Mouse (Mus musculus): Measurements from ENCODE around the gene Ctnnb1. TPM values are rescaled to one million over a fixed set of nuclear protein-coding genes. Genes with fewer than 3 reads are reported as not detected.

Ctnnb1 gene
- total and polyA plus RNA-seq, 2 experiments from 2014 or later: 214 to 857 TPM

DNA sequence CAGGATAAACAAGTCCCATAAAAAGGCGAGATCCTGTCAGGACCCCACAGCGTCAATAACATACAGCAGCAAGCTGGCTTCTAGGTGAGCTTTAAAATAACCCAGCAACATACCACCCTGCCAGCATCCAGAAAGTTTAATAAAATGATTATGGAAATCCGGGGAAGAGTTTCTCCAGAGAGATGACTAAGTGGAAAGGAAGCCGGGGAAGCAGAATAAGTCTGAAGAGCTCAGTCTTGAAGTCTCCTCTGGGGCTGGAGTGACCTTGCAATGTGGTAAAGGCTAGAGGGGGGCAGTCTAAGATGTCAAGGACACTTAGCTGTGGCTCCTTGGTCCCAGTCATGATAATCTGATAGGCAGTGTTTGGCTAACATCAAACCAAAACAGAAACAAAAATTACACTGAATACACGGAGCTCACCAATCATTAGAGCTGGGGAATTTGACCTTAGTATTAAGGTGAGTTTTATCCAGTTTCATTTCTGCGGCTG, 44.1 kb downstream of the Ctnnb1 start:
- H3K9ac ChIP-seq (replicated peaks; ENCODE audit: low read depth, low read length): no peak overlapping the region
- no peaks in the 10 kb centered on the region for H3K27me3 ChIP-seq (ENCODE audit: control insufficient read depth, insufficient read depth, low read length)
- ATAC-seq (ENCODE audit: insufficient read depth, low read depth): no peak

DNA sequence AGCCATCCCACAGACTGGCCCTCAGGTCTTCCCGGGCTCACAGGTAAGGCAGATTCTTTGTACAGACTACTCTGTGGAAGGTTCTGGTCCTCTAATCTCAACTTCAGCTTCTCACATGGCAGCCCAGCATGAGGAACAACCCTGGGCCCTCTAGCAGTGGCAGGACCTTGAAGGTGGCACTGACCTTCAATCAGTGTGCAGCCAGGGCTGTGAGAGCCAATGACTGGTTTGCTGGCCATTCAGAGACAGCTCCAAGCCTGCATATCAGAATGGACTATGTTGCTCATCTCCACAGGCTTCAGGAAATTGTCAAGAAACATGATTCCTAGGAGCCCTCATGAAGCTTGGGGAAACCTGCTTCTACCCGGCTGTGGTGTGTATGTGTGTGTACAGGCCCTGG, 45.2 kb downstream of the Ctnnb1 start:
- WGBS: 74% methylated on average over 2 of the region's 2 CpGs
- no peak overlapping the region for H3K4me2 ChIP-seq (ENCODE audit: low read depth, low read length)
- H3K9me3 ChIP-seq (replicated peaks; ENCODE audit: control insufficient read depth, low read length): no peaks in the 10 kb centered on the region
- no peak overlapping the region for H3K9ac ChIP-seq (replicated peaks; ENCODE audit: low read depth, low read length)
- H3K4me1 ChIP-seq (ENCODE audit: control insufficient read depth, insufficient read depth): peaks cover 11% of the 10 kb centered on the region
- TF ChIP-seq EP300 (IDR thresholded peaks at IDR 0.05; ENCODE audit: low read depth) (no peak), CTCF (IDR thresholded peaks at IDR 0.05; ENCODE audit: low read depth) (no peak)
- no peak overlapping the region for H3K27ac ChIP-seq (ENCODE audit: low read depth)
- H3K4me3 ChIP-seq (ENCODE audit: low read depth, low read length): no peak overlapping the region
- ATAC-seq (ENCODE audit: insufficient read depth, low read depth): no peak
- H3K36me3 ChIP-seq (replicated peaks; ENCODE audit: control insufficient read depth, insufficient read depth, low read length): peaks cover 4% of the 10 kb centered on the region; the same call in 1 of the 2 replicates
- H3K27me3 ChIP-seq (ENCODE audit: control insufficient read depth, insufficient read depth, low read length): no peaks in the 10 kb centered on the region
- no peak for DNase-seq (ENCODE audit: low spot score)

More for the DNA sequence above, 44.1 kb downstream of the Ctnnb1 start:
- H3K4me2 ChIP-seq (ENCODE audit: low read depth, low read length): no peak overlapping the region
- H3K27ac ChIP-seq (ENCODE audit: low read depth): no peak overlapping the region
- H3K4me1 ChIP-seq (ENCODE audit: control insufficient read depth, insufficient read depth): peaks cover 11% of the 10 kb centered on the region
- WGBS: 56% methylated on average over 6 of the region's 6 CpGs
- TF ChIP-seq CTCF (IDR thresholded peaks at IDR 0.05; ENCODE audit: low read depth) (no peak), EP300 (IDR thresholded peaks at IDR 0.05; ENCODE audit: low read depth) (no peak)
- H3K9me3 ChIP-seq (replicated peaks; ENCODE audit: control insufficient read depth, low read length): no peaks in the 10 kb centered on the region
- no peak overlapping the region for H3K4me3 ChIP-seq (ENCODE audit: low read depth, low read length)
- no peak for DNase-seq (ENCODE audit: low spot score)
- H3K36me3 ChIP-seq (replicated peaks; ENCODE audit: control insufficient read depth, insufficient read depth, low read length): peaks cover 15% of the 10 kb centered on the region

DNA sequence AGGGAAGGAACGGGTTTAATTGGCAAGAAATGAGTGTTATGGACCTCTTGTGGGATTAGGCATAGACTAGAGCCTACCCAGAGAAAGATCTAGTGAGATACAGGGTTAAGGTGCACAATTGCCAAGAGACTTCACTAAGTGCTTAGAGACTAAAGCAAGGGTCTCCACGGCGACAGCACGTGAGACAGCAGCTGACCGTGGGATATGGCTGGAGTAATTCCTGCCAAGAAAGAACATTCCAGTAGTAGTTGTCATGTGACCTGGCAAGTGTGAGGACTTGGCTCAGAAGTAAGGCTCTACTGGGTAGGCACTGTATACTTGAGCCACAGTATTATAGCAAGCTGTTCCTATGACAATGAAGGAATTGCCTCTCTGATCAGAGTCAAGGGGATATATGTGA, 47.1 kb downstream of the Ctnnb1 start:
- Histone ChIP-seq H3K27me3 (ENCODE audit: control insufficient read depth, insufficient read depth, low read length) (no peaks in the 10 kb centered on the region), H3K36me3 (replicated peaks; ENCODE audit: control insufficient read depth, insufficient read depth, low read length) (no peaks in the 10 kb centered on the region), H3K9ac (replicated peaks; ENCODE audit: low read depth, low read length) (no peak overlapping the region), H3K4me1 (ENCODE audit: control insufficient read depth, insufficient read depth) (peaks cover 11% of the 10 kb centered on the region), H3K9me3 (replicated peaks; ENCODE audit: control insufficient read depth, low read length) (no peaks in the 10 kb centered on the region), H3K27ac (ENCODE audit: low read depth) (peak overlapping the region; percentile 43; the same call in 1 of the 2 replicates), H3K4me2 (ENCODE audit: low read depth, low read length) (no peak overlapping the region), H3K4me3 (ENCODE audit: low read depth, low read length) (no peak overlapping the region)
- 27% methylated on average over 5 of the region's 5 CpGs for WGBS
- TF ChIP-seq EP300 (IDR thresholded peaks at IDR 0.05; ENCODE audit: low read depth) (no peak), CTCF (IDR thresholded peaks at IDR 0.05; ENCODE audit: low read depth) (no peak)
- DNase-seq (ENCODE audit: low spot score): peak; percentile 84
- ATAC-seq (ENCODE audit: insufficient read depth, low read depth): peak; percentile 86

DNA sequence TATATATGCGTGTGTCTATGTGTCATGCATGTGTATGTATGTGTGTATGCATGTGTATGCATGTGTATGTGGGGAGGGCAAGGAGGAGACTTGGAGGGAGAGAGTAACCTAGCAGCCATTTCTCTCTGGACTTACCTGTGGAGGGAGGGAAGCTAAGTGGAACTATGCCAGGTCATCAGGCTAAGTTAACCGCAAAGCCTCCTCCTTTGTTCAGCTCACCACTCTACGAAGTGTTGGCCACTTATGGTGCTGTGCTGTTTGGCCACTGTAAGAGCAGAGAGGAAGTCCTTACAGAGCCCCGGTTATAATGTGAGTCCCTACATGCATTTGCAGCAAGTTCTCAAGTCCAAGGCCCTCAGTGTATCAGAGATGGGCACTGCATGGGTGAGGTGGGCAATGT, 47.8 kb downstream of the Ctnnb1 start:
- no peaks in the 10 kb centered on the region for H3K27me3 ChIP-seq (ENCODE audit: control insufficient read depth, insufficient read depth, low read length)
- H3K27ac ChIP-seq (ENCODE audit: low read depth): no peak overlapping the region
- no peak for TF ChIP-seq CTCF (IDR thresholded peaks at IDR 0.05; ENCODE audit: low read depth)
- no peak for TF ChIP-seq EP300 (IDR thresholded peaks at IDR 0.05; ENCODE audit: low read depth)
- no peak for ATAC-seq (ENCODE audit: insufficient read depth, low read depth)
- no peak for DNase-seq (ENCODE audit: low spot score)
- no peaks in the 10 kb centered on the region for H3K9me3 ChIP-seq (replicated peaks; ENCODE audit: control insufficient read depth, low read length)
- H3K4me1 ChIP-seq (ENCODE audit: control insufficient read depth, insufficient read depth): peaks cover 11% of the 10 kb centered on the region
- H3K9ac ChIP-seq (replicated peaks; ENCODE audit: low read depth, low read length): no peak overlapping the region
- no peak overlapping the region for H3K4me3 ChIP-seq (ENCODE audit: low read depth, low read length)
- no peak overlapping the region for H3K4me2 ChIP-seq (ENCODE audit: low read depth, low read length)
- H3K36me3 ChIP-seq (replicated peaks; ENCODE audit: control insufficient read depth, insufficient read depth, low read length): no peaks in the 10 kb centered on the region
- WGBS: 93% methylated on average over 4 of the region's 4 CpGs

GRCm38 (mm10) chr9:120981777-120982176, 52.8 kb downstream of the Ctnnb1 start:
- no peak for ATAC-seq (ENCODE audit: insufficient read depth, low read depth)
- Histone ChIP-seq H3K4me2 (ENCODE audit: low read depth, low read length) (no peak overlapping the region), H3K9ac (replicated peaks; ENCODE audit: low read depth, low read length) (no peak overlapping the region), H3K4me3 (ENCODE audit: low read depth, low read length) (no peak overlapping the region), H3K27me3 (ENCODE audit: control insufficient read depth, insufficient read depth, low read length) (no peaks in the 10 kb centered on the region), H3K36me3 (replicated peaks; ENCODE audit: control insufficient read depth, insufficient read depth, low read length) (no peaks in the 10 kb centered on the region), H3K9me3 (replicated peaks; ENCODE audit: control insufficient read depth, low read length) (no peaks in the 10 kb centered on the region), H3K4me1 (ENCODE audit: control insufficient read depth, insufficient read depth) (peaks cover 8% of the 10 kb centered on the region; the same call in 1 of the 2 replicates), H3K27ac (ENCODE audit: low read depth) (no peak overlapping the region)
- TF ChIP-seq CTCF (IDR thresholded peaks at IDR 0.05; ENCODE audit: low read depth) (no peak), EP300 (IDR thresholded peaks at IDR 0.05; ENCODE audit: low read depth) (no peak)
- no peak for DNase-seq (ENCODE audit: low spot score)
- WGBS: 70% methylated on average over 7 of the region's 7 CpGs

- H3K9me3 ChIP-seq (replicated peaks; ENCODE audit: control insufficient read depth, low read length): no peaks in the 10 kb centered on the region
- no peak overlapping the region for H3K27ac ChIP-seq (ENCODE audit: low read depth)
- H3K4me3 ChIP-seq (ENCODE audit: low read depth, low read length): no peak overlapping the region
- ATAC-seq (ENCODE audit: insufficient read depth, low read depth) (no peak), DNase-seq (ENCODE audit: low spot score) (no peak)
- no peak for TF ChIP-seq CTCF (IDR thresholded peaks at IDR 0.05; ENCODE audit: low read depth)
- no peak for TF ChIP-seq EP300 (IDR thresholded peaks at IDR 0.05; ENCODE audit: low read depth)
- no peak overlapping the region for H3K4me2 ChIP-seq (ENCODE audit: low read depth, low read length)
- H3K27me3 ChIP-seq (ENCODE audit: control insufficient read depth, insufficient read depth, low read length): no peaks in the 10 kb centered on the region
- H3K36me3 ChIP-seq (replicated peaks; ENCODE audit: control insufficient read depth, insufficient read depth, low read length): no peaks in the 10 kb centered on the region
- H3K4me1 ChIP-seq (ENCODE audit: control insufficient read depth, insufficient read depth): peaks cover 28% of the 10 kb centered on the region
- H3K9ac ChIP-seq (replicated peaks; ENCODE audit: low read depth, low read length): no peak overlapping the region
- 78% methylated on average over 8 of the region's 8 CpGs for WGBS
Measured at GRCm38 (mm10) chr9:120983849-120984248, 54.8 kb downstream of the Ctnnb1 start.

Measured in heart, postnatal 0 days (tissue).